Mouse (Mus musculus) left cerebral cortex, postnatal 14 days (tissue): Measurements from ENCODE around the gene Dnah1. TPM values are rescaled to one million over a fixed set of nuclear protein-coding genes. Genes with fewer than 3 reads are reported as not detected.

Experiments
- DNase-seq, 2 experiments: peaks; one replicate each; pipeline ENCODE4 v3.0.0; 2021 to 2022; ENCODE audit warnings: low spot score in 2 of 2, mixed read lengths in 1 of 2
- intact Hi-C: fragments of 180-260 bp; cut with DNase I; formaldehyde crosslinking; loops from one replicate; pipeline ENCODE4 v1.15.1; 2025
- total RNA-seq, 2 experiments: library from RNA; stranded (reverse); gene quantifications; 2 replicates each; pipeline ENCODE4 v1.2.3; 2021

Gene Dnah1
- total RNA-seq, 2 experiments from 2014 or later: 2.0 to 3.0 TPM

GRCm38 (mm10) chr14:31250222-31251083 lies 73.2 kb downstream of the Dnah1 start:
- intact Hi-C loops: loop anchor here (5.0 kb wide), 1 partner anchor 43 kb away; the partner anchor contains the start of gene Tnnc1
- peak in 1 of 2 experiments; percentile 42 for DNase-seq

- no peak for DNase-seq
- intact Hi-C loops: no loop called here
Observed at GRCm38 (mm10) chr14:31248396-31248795, 75.3 kb downstream of the Dnah1 start.

GRCm38 (mm10) chr14:31245946-31246345 lies 77.8 kb downstream of the Dnah1 start:
- intact Hi-C loops: no loop called here
- no peak for DNase-seq

GRCm38 (mm10) chr14:31244777-31245176 lies 78.9 kb downstream of the Dnah1 start:
- intact Hi-C loops: no loop called here
- no peak for DNase-seq

- DNase-seq: no peak
- intact Hi-C loops: no loop called here
Observed at GRCm38 (mm10) chr14:31240528-31240927, 83.2 kb downstream of the Dnah1 start.

DNA sequence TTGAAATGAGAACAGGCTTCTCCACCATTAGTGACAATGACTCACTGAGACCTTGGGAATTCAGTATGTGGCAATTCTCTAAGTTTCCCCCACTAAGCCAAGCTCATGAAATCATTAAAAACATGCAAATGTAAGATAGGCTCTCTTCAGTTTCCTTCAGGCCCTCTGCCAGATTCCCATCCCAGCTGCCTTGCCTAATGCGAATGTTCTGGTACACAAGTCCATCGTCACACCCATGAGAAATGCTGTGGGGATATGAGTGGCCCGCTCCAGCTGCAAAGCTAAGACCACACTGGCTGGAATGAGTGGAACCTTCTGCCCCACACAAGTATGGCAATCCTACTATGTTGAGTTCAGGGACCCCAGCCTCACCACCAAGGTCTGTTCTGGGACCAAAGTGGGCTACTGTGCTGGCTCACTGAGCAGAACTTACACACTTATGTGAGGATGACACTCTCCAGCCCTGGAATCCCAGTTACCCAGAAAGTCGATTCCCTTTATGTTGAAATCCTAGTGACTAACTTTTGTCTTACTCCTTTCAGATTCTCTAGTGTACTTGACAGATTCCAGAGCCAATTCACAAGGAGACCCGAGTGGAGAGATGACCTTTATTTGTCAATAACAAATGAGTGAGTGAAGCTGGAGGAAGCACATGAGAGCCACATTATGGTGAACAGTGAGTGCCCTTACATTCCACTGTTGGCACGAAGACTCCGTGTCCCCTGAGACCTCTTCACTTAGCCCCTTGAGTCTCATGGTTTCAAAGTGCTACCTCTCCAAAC lies 86.4 kb downstream of the Dnah1 start:
- no peak for DNase-seq
- intact Hi-C loops: no loop called here

DNA sequence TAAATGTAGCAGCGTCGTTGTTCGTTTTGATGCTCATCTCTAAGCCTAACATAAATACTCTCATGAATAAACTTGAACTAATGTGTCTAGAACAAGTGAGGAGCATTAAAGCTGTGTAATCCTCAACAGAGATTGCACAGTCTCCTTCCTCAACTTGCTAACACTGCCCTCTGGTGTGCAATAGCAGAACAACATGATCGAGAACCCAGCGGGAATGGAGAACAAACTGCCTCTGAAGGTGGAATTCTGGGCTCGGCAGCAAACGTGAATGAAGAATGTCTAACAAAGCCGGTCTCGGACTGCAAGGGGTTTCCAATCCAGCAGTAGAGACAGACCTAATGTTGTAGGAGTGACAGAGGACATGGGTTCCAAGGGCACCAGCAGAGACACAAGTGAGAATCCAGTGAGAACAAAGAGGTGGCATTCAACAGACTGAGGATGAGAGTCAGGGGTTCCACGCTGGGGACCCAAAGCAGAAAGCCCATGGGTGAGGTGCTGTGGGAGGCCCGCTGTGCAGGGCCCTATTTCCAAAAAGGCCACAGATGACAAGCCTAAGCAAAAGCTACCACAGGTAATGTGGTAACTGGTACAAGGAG lies 89.6 kb downstream of the Dnah1 start:
- intact Hi-C loops: loop anchor here (2.0 kb wide), 1 partner anchor 17 kb away; the partner anchor contains the start of genes Nisch and Sema3g
- peak; percentile 80 to 92 for DNase-seq

GRCm38 (mm10) chr14:31233070-31233995 lies 90.4 kb downstream of the Dnah1 start:
- intact Hi-C loops: loop anchor here (2.0 kb wide), 1 partner anchor 17 kb away; the partner anchor contains the start of genes Nisch and Sema3g
- DNase-seq: no peak

- intact Hi-C loops: loop anchor here (2.0 kb wide), 1 partner anchor 16 kb away; the partner anchor contains the start of genes Nisch and Sema3g
- no peak for DNase-seq
Observed at GRCm38 (mm10) chr14:31232404-31233069, 91.2 kb downstream of the Dnah1 start.

GRCm38 (mm10) chr14:31230442-31230841 lies 93.3 kb downstream of the Dnah1 start:
- intact Hi-C loops: no loop called here
- no peak for DNase-seq

GRCm38 (mm10) chr14:31228234-31228633 lies 95.5 kb downstream of the Dnah1 start:
- no peak for DNase-seq
- intact Hi-C loops: no loop called here

DNA sequence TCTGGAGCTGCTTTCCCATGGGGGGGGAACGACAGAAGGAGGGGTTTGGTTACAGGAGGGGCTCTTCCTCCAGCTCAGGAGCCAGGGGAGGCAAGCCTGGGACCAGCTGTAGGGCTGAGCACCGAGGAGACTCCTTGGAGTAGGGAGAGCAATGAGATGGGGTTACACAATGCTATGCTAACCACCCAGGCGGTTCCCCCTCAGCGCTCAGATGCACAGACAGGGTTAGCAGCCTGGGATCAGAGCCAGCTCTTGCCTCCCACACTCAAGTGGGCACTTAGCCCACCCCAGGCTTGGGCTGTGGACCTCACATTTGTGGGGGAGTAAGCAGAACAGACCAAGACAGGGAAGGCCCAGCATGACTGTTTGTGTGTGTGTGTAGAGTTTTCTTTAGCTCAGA lies 96.7 kb downstream of the Dnah1 start:
- intact Hi-C loops: no loop called here
- DNase-seq: peak; percentile 61 to 80

DNA sequence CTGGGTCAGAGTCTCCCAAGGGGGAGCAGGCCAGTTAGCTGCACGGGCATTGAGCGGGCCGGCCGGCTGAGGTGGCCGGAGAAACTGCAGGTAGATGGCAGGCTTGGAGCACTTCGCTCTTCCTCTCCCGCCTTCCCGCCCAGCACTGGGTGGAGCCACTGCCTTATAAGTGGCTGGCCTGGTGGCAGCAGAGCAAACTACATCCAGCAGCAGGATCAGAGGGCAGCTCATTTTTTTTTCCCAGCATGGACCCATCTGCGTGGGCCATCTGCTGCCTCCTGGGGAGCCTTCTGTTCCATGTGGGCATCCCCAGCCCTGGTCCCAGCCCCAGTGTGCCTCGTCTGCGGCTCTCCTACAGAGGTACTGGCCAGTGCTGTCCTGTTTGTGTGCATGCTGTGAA lies 106.0 kb downstream of the Dnah1 start, which contains the start of gene Sema3g:
Sema3g (plus strand) TSS at position 195 of the 400 bp plus-strand sequence.
- no peak for DNase-seq
- intact Hi-C loops: loop anchor here (2.0 kb wide), 1 partner anchor 15 kb away; no protein-coding TSS in a partner anchor

- intact Hi-C loops: loop anchor here (2.0 kb wide), 1 partner anchor 16 kb away; no protein-coding TSS in a partner anchor
- DNase-seq: no peak
Observed at GRCm38 (mm10) chr14:31216846-31217245, 106.8 kb downstream of the Dnah1 start, which contains the start of gene Nisch. TSS of gene Nisch (minus strand) at chr14:31216946.

- peak in 1 of 2 experiments; percentile 67 for DNase-seq
- intact Hi-C loops: loop anchor here (2.0 kb wide), 1 partner anchor 17 kb away; no protein-coding TSS in a partner anchor
Observed at GRCm38 (mm10) chr14:31215157-31216002, 108.3 kb downstream of the Dnah1 start.

DNA sequence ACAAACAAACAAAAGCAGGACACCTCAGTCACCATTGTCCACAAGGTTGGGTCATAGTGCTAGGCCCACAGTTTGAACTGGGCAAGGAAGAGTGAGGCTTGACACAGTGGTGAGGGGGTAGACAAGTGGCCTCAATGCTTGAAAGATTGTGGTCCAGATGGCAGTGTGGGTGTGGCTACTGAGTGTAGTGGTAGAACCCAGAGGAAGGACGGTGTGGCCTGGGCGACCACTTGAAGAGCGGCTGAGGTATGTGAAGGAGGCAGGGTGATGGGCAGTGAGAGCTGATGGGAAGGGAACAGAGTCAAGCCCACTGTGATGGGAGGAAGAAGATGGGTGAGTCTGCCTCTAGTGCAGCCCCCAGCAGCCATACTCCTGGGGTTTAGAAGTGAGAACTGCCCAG lies 109.0 kb downstream of the Dnah1 start:
- intact Hi-C loops: no loop called here
- DNase-seq: no peak

DNA sequence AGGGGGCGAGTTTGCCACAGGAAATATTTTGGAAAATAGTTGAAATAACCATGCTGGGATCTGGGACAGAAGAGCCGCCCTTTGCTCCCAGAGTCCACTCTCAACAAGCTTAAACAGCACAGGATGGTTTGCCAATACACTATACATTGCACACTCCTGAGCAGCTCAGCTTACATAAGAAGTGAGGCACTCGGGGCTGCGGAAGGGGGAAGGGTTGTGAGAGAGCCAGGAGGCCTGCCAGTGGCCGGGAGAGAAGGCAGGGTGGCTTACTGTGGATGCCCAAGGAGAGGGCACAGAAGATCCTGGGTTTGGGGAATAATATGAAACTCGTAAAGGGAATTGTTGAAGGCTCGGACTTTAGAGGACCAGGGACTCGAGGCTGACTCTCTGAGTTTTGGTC lies 109.8 kb downstream of the Dnah1 start:
- no peak for DNase-seq
- intact Hi-C loops: no loop called here
